Mouse (Mus musculus): ENCODE measurements at regions not wholly inside any gene's neighbourhood (a gene's known extent, or its start where the extent isn't known, plus 50 kb on each side); places are given as distances from the start of the nearest gene placed in this dataset.

GRCm38 (mm10) chr16:25140164-25140563, 146.5 kb upstream of the Tprg start:
- H3K36me3 ChIP-seq, result no peaks in the 10 kb centered on the region
- H3K27ac ChIP-seq, result no peak overlapping the region
- WGBS, result 88% methylated on average over 4 of the region's 4 CpGs
- ATAC-seq (ENCODE audit: low FRiP score, low read depth), result no peak
- no peaks in the 10 kb centered on the region for H3K9me3 ChIP-seq
- no peaks in the 10 kb centered on the region for H3K4me1 ChIP-seq
- no peak overlapping the region for H3K4me3 ChIP-seq
- no peaks in the 10 kb centered on the region for H3K27me3 ChIP-seq (replicated peaks)
- H3K4me2 ChIP-seq (replicated peaks), result no peak overlapping the region
- H3K9ac ChIP-seq, result no peak overlapping the region

- Histone ChIP-seq H3K27ac (no peak overlapping the region), H3K9ac (no peak overlapping the region), H3K27me3 (replicated peaks) (no peaks in the 10 kb centered on the region), H3K36me3 (no peaks in the 10 kb centered on the region), H3K4me2 (replicated peaks) (no peak overlapping the region), H3K9me3 (no peaks in the 10 kb centered on the region), H3K4me3 (no peak overlapping the region), H3K4me1 (no peaks in the 10 kb centered on the region)
- 87% methylated on average over 4 of the region's 4 CpGs for WGBS
- ATAC-seq (ENCODE audit: low FRiP score, low read depth), result no peak
These were observed 139.1 kb upstream of the Tprg start for GRCm38 (mm10) chr16:25147486-25147885.

- Histone ChIP-seq H3K27me3 (replicated peaks) (no peaks in the 10 kb centered on the region), H3K4me1 (no peaks in the 10 kb centered on the region), H3K36me3 (no peaks in the 10 kb centered on the region), H3K27ac (no peak overlapping the region), H3K9ac (no peak overlapping the region), H3K4me2 (replicated peaks) (no peak overlapping the region), H3K9me3 (no peaks in the 10 kb centered on the region), H3K4me3 (no peak overlapping the region)
- ATAC-seq (ENCODE audit: low FRiP score, low read depth), result no peak
- 90% methylated on average over 1 of the region's 1 CpGs for WGBS
These were observed 137.4 kb upstream of the Tprg start for GRCm38 (mm10) chr16:25149186-25149585.

- Histone ChIP-seq H3K36me3 (no peaks in the 10 kb centered on the region), H3K9me3 (no peaks in the 10 kb centered on the region), H3K27me3 (replicated peaks) (no peaks in the 10 kb centered on the region), H3K27ac (no peak overlapping the region), H3K4me2 (replicated peaks) (no peak overlapping the region), H3K4me3 (no peak overlapping the region), H3K4me1 (no peaks in the 10 kb centered on the region), H3K9ac (no peak overlapping the region)
- ATAC-seq (ENCODE audit: low FRiP score, low read depth), result no peak
These were observed 109.7 kb upstream of the Tprg start for GRCm38 (mm10) chr16:25176870-25177269.

- no peaks in the 10 kb centered on the region for H3K36me3 ChIP-seq
- no peak overlapping the region for H3K9ac ChIP-seq
- no peaks in the 10 kb centered on the region for H3K9me3 ChIP-seq
- no peak for ATAC-seq (ENCODE audit: low FRiP score, low read depth)
- H3K27me3 ChIP-seq (replicated peaks), result no peaks in the 10 kb centered on the region
- 87% methylated on average over 2 of the region's 2 CpGs for WGBS
- H3K4me2 ChIP-seq (replicated peaks), result no peak overlapping the region
- H3K27ac ChIP-seq, result no peak overlapping the region
- no peaks in the 10 kb centered on the region for H3K4me1 ChIP-seq
- no peak overlapping the region for H3K4me3 ChIP-seq
These were observed 108.6 kb upstream of the Tprg start for GRCm38 (mm10) chr16:25178055-25178454.

GRCm38 (mm10) chr16:25181939-25182338, 104.7 kb upstream of the Tprg start:
- no peak overlapping the region for H3K4me2 ChIP-seq (replicated peaks)
- no peaks in the 10 kb centered on the region for H3K4me1 ChIP-seq
- no peaks in the 10 kb centered on the region for H3K9me3 ChIP-seq
- no peak overlapping the region for H3K27ac ChIP-seq
- H3K36me3 ChIP-seq, result no peaks in the 10 kb centered on the region
- no peaks in the 10 kb centered on the region for H3K27me3 ChIP-seq (replicated peaks)
- no peak for ATAC-seq (ENCODE audit: low FRiP score, low read depth)
- 93% methylated on average over 6 of the region's 6 CpGs for WGBS
- no peak overlapping the region for H3K9ac ChIP-seq
- H3K4me3 ChIP-seq, result no peak overlapping the region

GRCm38 (mm10) chr16:25197079-25197478, 89.5 kb upstream of the Tprg start:
- H3K4me1 ChIP-seq, result no peaks in the 10 kb centered on the region
- ATAC-seq (ENCODE audit: low FRiP score, low read depth), result no peak
- no peaks in the 10 kb centered on the region for H3K27me3 ChIP-seq (replicated peaks)
- no peaks in the 10 kb centered on the region for H3K9me3 ChIP-seq
- WGBS, result 96% methylated on average over 5 of the region's 5 CpGs
- no peaks in the 10 kb centered on the region for H3K36me3 ChIP-seq
- H3K9ac ChIP-seq, result no peak overlapping the region
- no peak overlapping the region for H3K4me2 ChIP-seq (replicated peaks)
- H3K27ac ChIP-seq, result no peak overlapping the region
- no peak overlapping the region for H3K4me3 ChIP-seq

- Histone ChIP-seq H3K4me1 (no peaks in the 10 kb centered on the region), H3K36me3 (no peaks in the 10 kb centered on the region), H3K9ac (no peak overlapping the region), H3K4me2 (replicated peaks) (no peak overlapping the region), H3K9me3 (no peaks in the 10 kb centered on the region), H3K27me3 (replicated peaks) (no peaks in the 10 kb centered on the region), H3K4me3 (no peak overlapping the region), H3K27ac (no peak overlapping the region)
- ATAC-seq (ENCODE audit: low FRiP score, low read depth), result no peak
- 78% methylated on average over 3 of the region's 3 CpGs for WGBS
These were observed 87.8 kb upstream of the Tprg start for GRCm38 (mm10) chr16:25198844-25199243.

GRCm38 (mm10) chr16:25199984-25200383, 86.6 kb upstream of the Tprg start:
- H3K27ac ChIP-seq, result no peak overlapping the region
- H3K4me1 ChIP-seq, result no peaks in the 10 kb centered on the region
- no peak overlapping the region for H3K9ac ChIP-seq
- H3K4me2 ChIP-seq (replicated peaks), result no peak overlapping the region
- no peak for ATAC-seq (ENCODE audit: low FRiP score, low read depth)
- no peaks in the 10 kb centered on the region for H3K9me3 ChIP-seq
- no peaks in the 10 kb centered on the region for H3K36me3 ChIP-seq
- H3K27me3 ChIP-seq (replicated peaks), result no peaks in the 10 kb centered on the region
- no peak overlapping the region for H3K4me3 ChIP-seq

GRCm38 (mm10) chr16:25201094-25201770, 85.4 kb upstream of the Tprg start:
- Histone ChIP-seq H3K4me1 (no peaks in the 10 kb centered on the region), H3K4me3 (no peak overlapping the region), H3K27ac (no peak overlapping the region), H3K9ac (no peak overlapping the region), H3K4me2 (replicated peaks) (no peak overlapping the region), H3K36me3 (no peaks in the 10 kb centered on the region), H3K27me3 (replicated peaks) (no peaks in the 10 kb centered on the region), H3K9me3 (no peaks in the 10 kb centered on the region)
- WGBS, result 88% methylated on average over 7 of the region's 7 CpGs
- no peak for ATAC-seq (ENCODE audit: low FRiP score, low read depth)

GRCm38 (mm10) chr16:25213250-25213649, 73.4 kb upstream of the Tprg start:
- no peak for ATAC-seq (ENCODE audit: low FRiP score, low read depth)
- Histone ChIP-seq H3K4me2 (replicated peaks) (no peak overlapping the region), H3K4me3 (no peak overlapping the region), H3K27me3 (replicated peaks) (no peaks in the 10 kb centered on the region), H3K36me3 (no peaks in the 10 kb centered on the region), H3K4me1 (no peaks in the 10 kb centered on the region), H3K9me3 (no peaks in the 10 kb centered on the region), H3K27ac (no peak overlapping the region), H3K9ac (no peak overlapping the region)
- 75% methylated on average over 2 of the region's 2 CpGs for WGBS

- WGBS, result 83% methylated on average over 6 of the region's 6 CpGs
- Histone ChIP-seq H3K9ac (no peak overlapping the region), H3K27ac (no peak overlapping the region), H3K4me1 (no peaks in the 10 kb centered on the region), H3K9me3 (no peaks in the 10 kb centered on the region), H3K4me2 (replicated peaks) (no peak overlapping the region), H3K27me3 (replicated peaks) (no peaks in the 10 kb centered on the region), H3K4me3 (no peak overlapping the region), H3K36me3 (no peaks in the 10 kb centered on the region)
- ATAC-seq (ENCODE audit: low FRiP score, low read depth), result no peak
These were observed 66.1 kb upstream of the Tprg start for GRCm38 (mm10) chr16:25220552-25220951.

GRCm38 (mm10) chr16:25224801-25225200, 61.8 kb upstream of the Tprg start:
- Histone ChIP-seq H3K9me3 (no peaks in the 10 kb centered on the region), H3K9ac (no peak overlapping the region), H3K4me1 (no peaks in the 10 kb centered on the region), H3K4me3 (no peak overlapping the region), H3K4me2 (replicated peaks) (no peak overlapping the region), H3K27me3 (replicated peaks) (no peaks in the 10 kb centered on the region), H3K27ac (no peak overlapping the region), H3K36me3 (no peaks in the 10 kb centered on the region)
- no peak for ATAC-seq (ENCODE audit: low FRiP score, low read depth)
